Comparison of ENCODE assay signal across 9 mouse cellular contexts in the genomic region with DNA sequence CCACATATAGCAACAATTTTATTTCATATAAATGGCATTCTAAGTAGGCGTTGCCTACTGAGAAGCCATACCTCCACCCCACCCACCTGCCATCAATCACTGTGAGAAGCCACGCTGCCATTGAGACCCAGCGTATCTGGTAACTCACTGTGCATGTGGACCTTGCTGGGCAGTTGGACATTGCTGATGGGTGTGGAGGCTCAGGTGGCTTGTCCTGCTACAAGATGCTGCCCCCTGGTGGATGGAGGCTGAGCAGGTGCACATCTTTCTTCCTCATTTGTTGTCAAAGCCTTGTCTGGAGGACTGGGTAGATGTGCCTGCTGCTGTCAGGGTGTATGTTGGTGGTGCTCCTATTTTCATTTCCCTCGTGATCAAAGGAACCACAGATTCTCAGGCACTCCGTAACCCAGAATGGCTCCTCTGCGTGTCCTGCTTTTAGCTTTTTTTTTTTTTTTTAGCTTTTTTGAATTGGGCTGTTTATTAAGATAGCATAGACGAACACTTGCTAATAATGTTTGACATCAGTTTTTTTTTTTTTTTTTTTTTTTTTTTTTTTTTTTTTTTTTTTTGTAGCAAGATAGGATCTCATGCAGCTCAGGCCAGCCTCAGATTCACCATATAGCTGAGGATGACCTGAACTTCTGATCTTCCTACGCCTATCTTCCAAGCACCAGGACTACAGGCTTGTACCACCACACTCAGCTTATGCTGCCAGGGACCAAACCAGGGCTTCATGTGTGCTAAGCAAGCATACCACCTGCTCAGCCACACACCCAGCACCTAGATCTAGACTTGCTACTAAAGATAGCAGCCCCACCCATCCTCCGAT. TPM values are rescaled to one million over a fixed set of nuclear protein-coding genes. Genes with fewer than 3 reads are reported as not detected.
DNase-seq lines count a peak whose midpoint lies in the region; ATAC-seq lines count a peak whose summit lies in the region.
"Had no signal": no experiment of that assay in that cellular context is flagged by ENCODE, and none has a peak within 500 bp of the region (broad histone marks: within the 10 kb centered on the region; RNA-seq: fewer than 3 reads in every experiment).

No protein-coding gene starts in this region.

- DNase-seq in adipocyte (ENCODE audit: low spot score): peak; percentile 81
- peak; percentile 81 for DNase-seq in embryo, embryonic 10 days (ENCODE audit: low spot score)
- DNase-seq in heart, postnatal 4 days: peak; percentile 80
- peak; percentile 32 to 58 for DNase-seq in left cerebral cortex, postnatal 36 days (ENCODE audit: low spot score in 2 of 2)
- peak; percentile 75 for DNase-seq in splenic B cell, adult 2 months (ENCODE audit: low read depth, low spot score)

- H3K36me3 ChIP-seq in forebrain, embryonic 13.5 days (ENCODE audit: poor library complexity, severe bottlenecking): peaks cover 38% of the 10 kb centered on the region
- H3K36me3 ChIP-seq in forebrain, embryonic 16.5 days (ENCODE audit: control insufficient read depth, insufficient read depth): peaks cover 18% of the 10 kb centered on the region
- H3K36me3 ChIP-seq in splenic B cell, adult 2 months (ENCODE audit: control insufficient read depth, insufficient read depth, low read length, poor library complexity, severe bottlenecking): no peaks in the 10 kb centered on the region

- ATAC-seq in forebrain, embryonic 13.5 days: peak; percentile 55; the same call in 1 of the 2 replicates
- ATAC-seq in forebrain, embryonic 16.5 days: no peak
- ATAC-seq in monocyte, adult 5-6 weeks (replicated peaks; ENCODE audit: insufficient number of reproducible peaks, low FRiP score, low TSS enrichment, poor library complexity, severe bottlenecking): peak; percentile 60; the same call in 1 of the 2 replicates

- H3K27ac ChIP-seq in forebrain, embryonic 13.5 days: no peak overlapping the region
- H3K27ac ChIP-seq in forebrain, embryonic 16.5 days (ENCODE audit: low read length): no peak overlapping the region
- H3K27ac ChIP-seq: neural tube, embryonic 12.5 days had no signal

- no peaks in the 10 kb centered on the region for H3K4me1 ChIP-seq in forebrain, embryonic 13.5 days
- no peaks in the 10 kb centered on the region for H3K4me1 ChIP-seq in forebrain, embryonic 16.5 days (replicated peaks; ENCODE audit: control insufficient read depth, insufficient read depth, low read length)
- H3K4me1 ChIP-seq: neural tube, embryonic 12.5 days had no signal

- no peak overlapping the region for H3K9ac ChIP-seq in forebrain, embryonic 13.5 days
- H3K9ac ChIP-seq in forebrain, embryonic 16.5 days (replicated peaks; ENCODE audit: low read depth, low read length): no peak overlapping the region
- H3K9ac ChIP-seq: neural tube, embryonic 12.5 days had no signal

- H3K27me3 ChIP-seq in forebrain, embryonic 13.5 days: no peaks in the 10 kb centered on the region
- no peaks in the 10 kb centered on the region for H3K27me3 ChIP-seq in forebrain, embryonic 16.5 days (replicated peaks; ENCODE audit: control insufficient read depth, insufficient read depth, low read length)
- no peaks in the 10 kb centered on the region for H3K27me3 ChIP-seq in splenic B cell, adult 2 months (ENCODE audit: control insufficient read depth, insufficient read depth, low read length, poor library complexity, severe bottlenecking)
- H3K27me3 ChIP-seq: neural tube, embryonic 12.5 days had no signal

- H3K9me3 ChIP-seq in forebrain, embryonic 13.5 days (replicated peaks): no peaks in the 10 kb centered on the region
- H3K9me3 ChIP-seq in forebrain, embryonic 16.5 days (ENCODE audit: control insufficient read depth, low read length): no peaks in the 10 kb centered on the region
- H3K9me3 ChIP-seq: neural tube, embryonic 12.5 days had no signal

- intact Hi-C loops in left cerebral cortex, postnatal 36 days (cut with DNase I): no loop called here

- 75% methylated on average over 9 of the region's 9 CpGs for WGBS in forebrain, embryonic 13.5 days
- 71% methylated on average over 9 of the region's 9 CpGs for WGBS in forebrain, embryonic 16.5 days

- H3K4me3 ChIP-seq in forebrain, embryonic 13.5 days: no peak overlapping the region
- no peak overlapping the region for H3K4me3 ChIP-seq in forebrain, embryonic 16.5 days (replicated peaks; ENCODE audit: low read length)
- H3K4me3 ChIP-seq: neural tube, embryonic 12.5 days had no signal

- H3K4me2 ChIP-seq in forebrain, embryonic 13.5 days: no peak overlapping the region
- H3K4me2 ChIP-seq in forebrain, embryonic 16.5 days (ENCODE audit: low read length): no peak overlapping the region
- H3K4me2 ChIP-seq: neural tube, embryonic 12.5 days had no signal

RNA-seq across cellular contexts. Expression of gene Lrpap1, which starts 16.6 kb away (rescaled TPM):
- polyA plus RNA-seq in forebrain, embryonic 13.5 days (2015; fragmentation: Nextera tagmentation; extraction: Ambion mirVana): 95.2 and 104 TPM in 2 replicates
- 151 and 155 TPM in 2 replicates for polyA plus RNA-seq in forebrain, embryonic 16.5 days (2015; fragmentation: Nextera tagmentation; extraction: Ambion mirVana)
- 10 to 100 TPM; 55.8 to 57.1 TPM for total RNA-seq in heart, postnatal 4 days (2021)
- total RNA-seq in left cerebral cortex, postnatal 36 days (2021): 100 to 1,000 TPM; 139 to 153 TPM
- 61.2 to 83.5 TPM (median 62.8 TPM) in 3 replicates for total RNA-seq in monocyte, adult 5-6 weeks (2017)

RNA-seq across cellular contexts. Expression of gene Dok7, which starts 32.4 kb away (rescaled TPM):
- 1.9 and 2.6 TPM in 2 replicates for polyA plus RNA-seq in forebrain, embryonic 13.5 days (2015; fragmentation: Nextera tagmentation; extraction: Ambion mirVana)
- polyA plus RNA-seq in forebrain, embryonic 16.5 days (2015; fragmentation: Nextera tagmentation; extraction: Ambion mirVana): 7.0 and 7.8 TPM in 2 replicates
- 10 to 100 TPM; 28.1 to 28.5 TPM for total RNA-seq in heart, postnatal 4 days (2021)
- total RNA-seq in left cerebral cortex, postnatal 36 days (2021): 10 to 100 TPM; 21.7 to 29.2 TPM
- not detected in 3 replicates for total RNA-seq in monocyte, adult 5-6 weeks (2017)

RNA-seq across cellular contexts. Expression of gene Hgfac, which starts 47.7 kb away (rescaled TPM):
- 0.57 and 0.72 TPM in 2 replicates for polyA plus RNA-seq in forebrain, embryonic 13.5 days (2015; fragmentation: Nextera tagmentation; extraction: Ambion mirVana)
- 0.55 and 0.56 TPM in 2 replicates for polyA plus RNA-seq in forebrain, embryonic 16.5 days (2015; fragmentation: Nextera tagmentation; extraction: Ambion mirVana)
- total RNA-seq in heart, postnatal 4 days (2021): 1 to 10 TPM; 2.3 to 3.1 TPM
- total RNA-seq in left cerebral cortex, postnatal 36 days (2021): 1 to 10 TPM in 1 of 2 experiments, under 1 TPM in 1; 0.35 to 1.6 TPM
- total RNA-seq in monocyte, adult 5-6 weeks (2017): not detected in 3 replicates

Comparison
In these comparisons a context has a peak if more than half of its experiments do, and no peak if none do; other contexts are left out.
1. RNA of gene Dok7, which starts 32.4 kb away (total RNA-seq): 21.7 to 29.2 TPM in left cerebral cortex, postnatal 36 days and 28.1 to 28.5 TPM in heart, postnatal 4 days; not detected in monocyte, adult 5-6 weeks; every median in the first group is over 10 times any median in the second.
2. Peak in every context shown above with its lines, with median percentiles within 50 percentile points of each other: DNase-seq.